Mouse (Mus musculus) heart, postnatal 0 days (tissue): ENCODE data around the gene Mns1. TPM values are rescaled to one million over a fixed set of nuclear protein-coding genes. Genes with fewer than 3 reads are reported as not detected.

Experiments used
- ATAC-seq: fragments of 200-750 bp; cut with Nextera tagmentation; 2 replicates; pipeline ENCODE4 v1.8.0; 2017; ENCODE audit warnings: low read depth, moderate number of reproducible peaks, moderate library complexity; ENCODE audit not compliant: insufficient read depth
- DNase-seq: peaks from one replicate; pipeline ENCODE4 v3.0.0-alpha.2; 2016; ENCODE audit warnings: low spot score
- H3K27ac ChIP-seq: fragments of 300-500 bp; sonication (generic); 2 replicates; pipeline ENCODE4 v1.5.1; 2014; ENCODE audit warnings: low read depth, mild to moderate bottlenecking
- H3K27me3 ChIP-seq: fragments of 300-500 bp; sonication (generic); 2 replicates; pipeline ENCODE4 v1.6.1; 2014; ENCODE audit warnings: low read length, mixed read lengths; ENCODE audit not compliant: control insufficient read depth, insufficient read depth
- H3K36me3 ChIP-seq: fragments of 300-500 bp; sonication (generic); replicated peaks from 2 replicates; pipeline ENCODE4 v1.6.1; 2014; ENCODE audit warnings: low read length, mixed read lengths; ENCODE audit not compliant: control insufficient read depth, insufficient read depth
- H3K4me1 ChIP-seq: fragments of 300-500 bp; sonication (generic); 2 replicates; pipeline ENCODE4 v1.6.1; 2014; ENCODE audit warnings: antibody characterized with exemption; ENCODE audit not compliant: control insufficient read depth, insufficient read depth
- H3K4me2 ChIP-seq: fragments of 300-500 bp; sonication (generic); 2 replicates; pipeline ENCODE4 v1.6.1; 2014; ENCODE audit warnings: low read depth, mild to moderate bottlenecking, low read length, moderate library complexity
- H3K4me3 ChIP-seq: fragments of 300-500 bp; sonication (generic); 2 replicates; pipeline ENCODE4 v1.5.1; 2014; ENCODE audit warnings: low read depth, low read length
- H3K9ac ChIP-seq: fragments of 300-500 bp; sonication (generic); replicated peaks from 2 replicates; pipeline ENCODE4 v1.6.1; 2014; ENCODE audit warnings: low read depth, low read length, mixed read lengths
- H3K9me3 ChIP-seq: fragments of 300-500 bp; sonication (generic); replicated peaks from 2 replicates; pipeline ENCODE4 v1.6.1; 2016; ENCODE audit warnings: low read length; ENCODE audit not compliant: control insufficient read depth
- CTCF ChIP-seq: IDR thresholded peaks from 2 replicates; pipeline ENCODE4 v1.5.1; 2016; ENCODE audit warnings: antibody characterized with exemption, control low read depth, low read depth
- EP300 ChIP-seq: IDR thresholded peaks from 2 replicates; pipeline ENCODE4 v1.6.1; 2016; ENCODE audit warnings: antibody characterized with exemption, low read depth
- WGBS: fragments of 180-500 bp; shearing (Covaris S2); extraction: QIAGEN DNeasy Blood & Tissue Kit; methylation state at CpG from one replicate; pipeline ENCODE4 v1.1.7; 2014; 5-methylcytosine and 5-hydroxymethylcytosine counted together
- polyA plus RNA-seq: library from polyadenylated mRNA; unstranded; fragments of >200 nt; fragmentation: Nextera tagmentation; extraction: Ambion mirVana; gene quantifications from 2 replicates; pipeline ENCODE4 v1.2.1, GENCODE M21; 2015
- total RNA-seq: library from RNA; depleted of rRNA; stranded (reverse); fragments of >200 nt; gene quantifications from 2 replicates; pipeline ENCODE4 v1.2.3, GENCODE M21; 2014; ENCODE audit warnings: low replicate concordance

Gene Mns1
- total and polyA plus RNA-seq, 2 experiments from 2014 or later, result 1.1 to 5.1 TPM

DNA sequence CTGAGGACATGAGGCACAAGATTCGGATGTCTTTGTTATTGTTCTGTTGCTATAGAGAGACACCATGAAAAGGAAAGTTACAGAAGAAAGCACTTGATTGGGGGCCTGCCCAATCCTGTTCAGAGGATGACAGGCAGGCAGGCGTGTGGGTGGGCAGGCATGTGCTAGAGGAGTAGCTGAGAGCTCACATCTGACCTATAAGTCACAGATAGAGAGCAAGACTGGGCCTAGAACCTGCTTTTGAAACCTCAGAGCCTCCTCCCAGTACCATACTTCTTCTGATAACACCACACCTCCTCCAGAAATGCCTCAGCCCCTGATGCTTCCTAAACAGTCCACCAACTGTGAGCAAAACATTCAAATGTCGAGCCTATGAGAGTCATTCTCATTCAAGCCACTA, 19.4 kb upstream of the Mns1 start:
- no peaks in the 10 kb centered on the region for H3K27me3 ChIP-seq
- DNase-seq, result no peak
- no peaks in the 10 kb centered on the region for H3K36me3 ChIP-seq
- TF ChIP-seq CTCF, result no peak
- TF ChIP-seq EP300, result no peak
- H3K9me3 ChIP-seq, result no peaks in the 10 kb centered on the region
- 82% methylated on average over 3 of the region's 3 CpGs for WGBS
- H3K9ac ChIP-seq, result no peak overlapping the region
- no peak for ATAC-seq
- H3K4me3 ChIP-seq, result no peak overlapping the region
- H3K4me1 ChIP-seq, result peaks cover 6% of the 10 kb centered on the region; the same call in 1 of the 2 replicates
- H3K27ac ChIP-seq, result no peak overlapping the region
- H3K4me2 ChIP-seq, result no peak overlapping the region

DNA sequence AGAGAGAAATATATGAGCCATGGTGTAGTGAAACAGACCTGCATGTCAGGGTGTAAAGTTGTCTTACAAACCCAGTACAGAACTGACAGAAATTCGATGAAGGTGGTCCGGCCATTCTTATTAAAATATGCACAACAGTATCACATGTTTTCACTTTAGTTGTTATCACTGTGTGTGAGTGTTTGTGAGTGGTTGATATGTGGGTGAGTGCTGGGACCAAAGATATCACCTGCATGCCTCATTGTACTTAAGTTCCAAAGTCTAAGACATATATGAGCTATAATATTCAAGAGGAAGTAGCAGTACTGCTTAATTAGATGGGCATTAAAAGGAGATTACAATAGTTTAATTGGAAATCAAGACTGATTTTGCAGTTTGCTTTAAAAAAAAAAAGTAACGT, 17.3 kb upstream of the Mns1 start:
- Histone ChIP-seq H3K4me1 (peaks cover 6% of the 10 kb centered on the region; the same call in 1 of the 2 replicates), H3K9ac (no peak overlapping the region), H3K27ac (no peak overlapping the region), H3K27me3 (no peaks in the 10 kb centered on the region), H3K36me3 (no peaks in the 10 kb centered on the region), H3K4me2 (no peak overlapping the region), H3K4me3 (no peak overlapping the region), H3K9me3 (no peaks in the 10 kb centered on the region)
- DNase-seq (no peak), ATAC-seq (no peak)
- no peak for TF ChIP-seq EP300
- no peak for TF ChIP-seq CTCF
- WGBS, result 52% methylated on average over 3 of the region's 3 CpGs

- Histone ChIP-seq H3K27me3 (no peaks in the 10 kb centered on the region), H3K27ac (peak overlapping the region; percentile 12), H3K9me3 (no peaks in the 10 kb centered on the region), H3K4me1 (peaks cover 6% of the 10 kb centered on the region; the same call in 1 of the 2 replicates), H3K36me3 (no peaks in the 10 kb centered on the region), H3K4me2 (no peak overlapping the region), H3K9ac (no peak overlapping the region), H3K4me3 (no peak overlapping the region)
- no peak for TF ChIP-seq CTCF
- TF ChIP-seq EP300, result no peak
- DNase-seq (no peak), ATAC-seq (no peak)
- WGBS, result 56% methylated on average over 11 of the region's 11 CpGs
Measured at GRCm38 (mm10) chr9:72422284-72422683, 15.5 kb upstream of the Mns1 start.

GRCm38 (mm10) chr9:72422753-72423152, 15.1 kb upstream of the Mns1 start:
- DNase-seq (no peak), ATAC-seq (no peak)
- no peak overlapping the region for H3K9ac ChIP-seq
- no peak overlapping the region for H3K4me2 ChIP-seq
- H3K36me3 ChIP-seq, result no peaks in the 10 kb centered on the region
- no peak for TF ChIP-seq CTCF
- no peaks in the 10 kb centered on the region for H3K27me3 ChIP-seq
- no peak overlapping the region for H3K4me3 ChIP-seq
- no peaks in the 10 kb centered on the region for H3K9me3 ChIP-seq
- no peak overlapping the region for H3K27ac ChIP-seq
- peaks cover 6% of the 10 kb centered on the region; the same call in 1 of the 2 replicates for H3K4me1 ChIP-seq
- 81% methylated on average over 2 of the region's 2 CpGs for WGBS

DNA sequence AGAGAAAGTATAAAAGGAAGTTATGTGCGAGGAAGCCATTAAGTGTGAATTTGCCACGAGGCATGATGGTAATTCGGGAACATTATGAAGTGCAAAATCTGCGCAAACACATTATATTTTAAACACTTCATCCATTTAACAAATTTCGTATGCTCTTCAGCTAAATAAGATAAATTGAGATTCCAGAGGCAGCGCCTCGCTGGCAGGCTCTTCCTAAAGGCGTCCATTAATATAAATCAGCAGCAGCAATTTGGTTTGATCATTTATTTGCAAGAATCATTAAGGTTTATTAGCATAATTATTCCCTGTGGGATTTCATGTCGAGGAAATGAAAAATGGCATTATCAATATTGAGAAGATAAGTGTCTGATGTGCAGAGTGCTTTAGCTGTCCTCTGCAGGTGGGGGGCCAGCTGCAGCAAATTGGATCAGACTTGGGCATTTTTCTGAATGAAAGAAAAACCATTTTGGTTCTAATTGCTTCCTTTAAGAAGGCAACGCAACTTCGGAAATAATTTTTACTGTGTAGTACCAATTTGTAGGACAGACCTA, 12.4 kb upstream of the Mns1 start:
- no peak for DNase-seq
- Histone ChIP-seq H3K9me3 (no peaks in the 10 kb centered on the region), H3K4me2 (no peak overlapping the region), H3K27me3 (no peaks in the 10 kb centered on the region), H3K4me3 (no peak overlapping the region), H3K4me1 (peaks cover 5% of the 10 kb centered on the region; the same call in 1 of the 2 replicates), H3K9ac (no peak overlapping the region), H3K36me3 (no peaks in the 10 kb centered on the region), H3K27ac (no peak overlapping the region)
- ATAC-seq, result no peak
- TF ChIP-seq CTCF (no peak), EP300 (no peak)
- WGBS, result 80% methylated on average over 11 of the region's 11 CpGs

DNA sequence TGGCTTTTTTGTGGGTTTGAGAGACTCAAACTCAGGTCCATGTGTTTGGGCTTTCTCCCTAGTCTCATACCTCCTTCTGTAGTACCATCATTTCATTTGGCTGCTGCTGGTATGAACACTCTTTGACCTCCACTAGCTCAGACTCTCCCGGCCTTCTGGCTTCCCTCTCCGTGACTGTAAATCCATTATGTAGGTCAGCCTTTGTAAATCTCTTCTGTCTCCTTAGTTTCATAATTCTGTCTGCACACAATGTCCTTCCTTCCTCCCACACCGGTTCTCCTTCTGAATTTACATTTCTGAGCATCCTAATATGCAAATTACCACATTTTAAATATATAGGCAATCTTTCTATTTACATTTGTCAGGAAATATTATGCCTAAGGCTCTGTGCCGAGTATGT, 9.9 kb upstream of the Mns1 start:
- ATAC-seq, result no peak
- H3K9me3 ChIP-seq, result no peaks in the 10 kb centered on the region
- no peaks in the 10 kb centered on the region for H3K4me1 ChIP-seq
- no peak for TF ChIP-seq EP300
- TF ChIP-seq CTCF, result no peak
- H3K4me2 ChIP-seq, result no peak overlapping the region
- DNase-seq, result no peak
- H3K9ac ChIP-seq, result no peak overlapping the region
- H3K4me3 ChIP-seq, result no peak overlapping the region
- 64% methylated on average over 4 of the region's 4 CpGs for WGBS
- H3K27ac ChIP-seq, result no peak overlapping the region
- H3K36me3 ChIP-seq, result no peaks in the 10 kb centered on the region
- H3K27me3 ChIP-seq, result no peaks in the 10 kb centered on the region
